Mouse (Mus musculus): Measurements from ENCODE around the gene Fth1.

- TF ChIP-seq CTCF (IDR thresholded peaks at IDR 0.05; ENCODE audit: borderline replicate concordance, control insufficient read depth, extremely low read depth, insufficient read depth, low read length, poor library complexity) (no peak), POLR2A (IDR thresholded peaks at IDR 0.05; ENCODE audit: control insufficient read depth, extremely low read depth, insufficient read depth, low read length, poor library complexity) (no peak)
Observed at GRCm38 (mm10) chr19:9979156-9979555, 1.2 kb upstream of the Fth1 start.

All from thymus, adult 2 months (tissue).